ENCODE assay signal across 8 mouse cellular contexts in genomic region chr2:169962231-169962600, GRCm38 (mm10).
DNase-seq lines count a peak whose midpoint lies in the region; ATAC-seq and TF ChIP-seq lines count a peak whose summit lies in the region.
"Had no signal": no experiment of that assay in that cellular context is flagged by ENCODE, and none has a peak within 500 bp of the region (broad histone marks: within the 10 kb centered on the region; RNA-seq: fewer than 3 reads in every experiment).

No protein-coding gene starts in this region.

- peak overlapping the region; percentile 57; the same call in 1 of the 2 replicates for H3K4me2 ChIP-seq in kidney, postnatal 0 days (ENCODE audit: low read length)
- peak overlapping the region; percentile 58 for H3K4me2 ChIP-seq in hindbrain, embryonic 12.5 days (replicated peaks)
- H3K4me2 ChIP-seq in midbrain, postnatal 0 days (ENCODE audit: low read depth, low read length, poor library complexity, severe bottlenecking), result peak overlapping the region; percentile 61
- H3K4me2 ChIP-seq in liver, embryonic 12.5 days, result no peak overlapping the region

- H3K27ac ChIP-seq in kidney, postnatal 0 days, result no peak overlapping the region
- H3K27ac ChIP-seq in embryonic facial prominence, embryonic 10.5 days (replicated peaks), result no peak overlapping the region
- H3K27ac ChIP-seq in hindbrain, embryonic 12.5 days, result peak overlapping the region; percentile 71; the same call in 1 of the 2 replicates
- H3K27ac ChIP-seq in midbrain, postnatal 0 days (ENCODE audit: low read depth, low read length), result no peak overlapping the region
- H3K27ac ChIP-seq in liver, embryonic 12.5 days, result no peak overlapping the region

- WGBS in kidney, postnatal 0 days, result 42% methylated on average over 8 of the region's 8 CpGs
- 49% methylated on average over 8 of the region's 8 CpGs for WGBS in embryonic facial prominence, embryonic 10.5 days
- WGBS in hindbrain, embryonic 12.5 days, result 33% methylated on average over 8 of the region's 8 CpGs
- WGBS in midbrain, postnatal 0 days, result 22% methylated on average over 8 of the region's 8 CpGs
- 37% methylated on average over 8 of the region's 8 CpGs for WGBS in liver, embryonic 12.5 days (ENCODE audit: insufficient replicate concordance)

- H3K4me3 ChIP-seq in kidney, postnatal 0 days (replicated peaks; ENCODE audit: low read depth, low read length), result no peak overlapping the region
- peak overlapping the region; percentile 53 for H3K4me3 ChIP-seq in embryonic facial prominence, embryonic 10.5 days
- H3K4me3 ChIP-seq in hindbrain, embryonic 12.5 days, result no peak overlapping the region
- no peak overlapping the region for H3K4me3 ChIP-seq in midbrain, postnatal 0 days (ENCODE audit: low read depth, low read length)
- H3K4me3 ChIP-seq in liver, embryonic 12.5 days, result no peak overlapping the region

- DNase-seq in kidney, postnatal 0 days (ENCODE audit: low spot score), result peak; percentile 44
- no peak for DNase-seq in kidney, adult 11 months
- no peak for DNase-seq in embryonic facial prominence, embryonic 10.5 days (ENCODE audit: low spot score)
- no peak for DNase-seq in midbrain, postnatal 0 days (ENCODE audit: low spot score)
- no peak for DNase-seq in yolk sac, embryonic 10.5 days (ENCODE audit: low spot score)
- DNase-seq: liver, postnatal 0 days had no signal

- ATAC-seq in kidney, postnatal 0 days (replicated peaks; ENCODE audit: low FRiP score, low read depth), result no peak
- ATAC-seq in hindbrain, embryonic 12.5 days (ENCODE audit: low FRiP score), result peak; percentile 38; the same call in 1 of the 2 replicates
- ATAC-seq in midbrain, postnatal 0 days (ENCODE audit: low FRiP score), result no peak
- no peak for ATAC-seq in liver, embryonic 12.5 days
- ATAC-seq: liver, postnatal 0 days had no signal

- peaks cover 6% of the 10 kb centered on the region for H3K4me1 ChIP-seq in kidney, postnatal 0 days (replicated peaks; ENCODE audit: insufficient read depth, low read length)
- peaks cover 20% of the 10 kb centered on the region for H3K4me1 ChIP-seq in embryonic facial prominence, embryonic 10.5 days
- peaks cover 24% of the 10 kb centered on the region for H3K4me1 ChIP-seq in hindbrain, embryonic 12.5 days
- 0 out of 2 replicates have a peak, but pooled peaks cover 7% of the 10 kb centered on the region for H3K4me1 ChIP-seq in midbrain, postnatal 0 days (ENCODE audit: insufficient read depth, low read length)
- 0 out of 2 replicates have a peak, but pooled peaks cover 3% of the 10 kb centered on the region for H3K4me1 ChIP-seq in liver, embryonic 12.5 days

- no peaks in the 10 kb centered on the region for H3K36me3 ChIP-seq in kidney, postnatal 0 days (ENCODE audit: insufficient read depth, low read length)
- no peaks in the 10 kb centered on the region for H3K36me3 ChIP-seq in embryonic facial prominence, embryonic 10.5 days (replicated peaks)
- no peaks in the 10 kb centered on the region for H3K36me3 ChIP-seq in hindbrain, embryonic 12.5 days
- no peaks in the 10 kb centered on the region for H3K36me3 ChIP-seq in midbrain, postnatal 0 days (ENCODE audit: insufficient read depth, low read length)
- no peaks in the 10 kb centered on the region for H3K36me3 ChIP-seq in liver, embryonic 12.5 days

- no peaks in the 10 kb centered on the region for H3K9me3 ChIP-seq in kidney, postnatal 0 days (replicated peaks; ENCODE audit: low read length)
- H3K9me3 ChIP-seq in embryonic facial prominence, embryonic 10.5 days, result no peaks in the 10 kb centered on the region
- H3K9me3 ChIP-seq in hindbrain, embryonic 12.5 days (replicated peaks), result no peaks in the 10 kb centered on the region
- H3K9me3 ChIP-seq in midbrain, postnatal 0 days (ENCODE audit: low read length), result no peaks in the 10 kb centered on the region
- H3K9me3 ChIP-seq in liver, embryonic 12.5 days (replicated peaks), result no peaks in the 10 kb centered on the region

- TF ChIP-seq CTCF in kidney, postnatal 0 days (IDR thresholded peaks at IDR 0.05; ENCODE audit: low read depth), result no peak
- TF ChIP-seq CTCF in midbrain, postnatal 0 days (IDR thresholded peaks at IDR 0.05), result no peak

- H3K27me3 ChIP-seq in kidney, postnatal 0 days (ENCODE audit: insufficient read depth, low read length), result no peaks in the 10 kb centered on the region
- H3K27me3 ChIP-seq in embryonic facial prominence, embryonic 10.5 days (replicated peaks; ENCODE audit: low read depth, poor library complexity, severe bottlenecking), result peaks cover 14% of the 10 kb centered on the region; the same call in 1 of the 2 replicates
- peaks cover 3% of the 10 kb centered on the region; the same call in 1 of the 2 replicates for H3K27me3 ChIP-seq in hindbrain, embryonic 12.5 days
- no peaks in the 10 kb centered on the region for H3K27me3 ChIP-seq in midbrain, postnatal 0 days (ENCODE audit: insufficient read depth, low read length)
- H3K27me3 ChIP-seq in liver, embryonic 12.5 days (replicated peaks), result peaks cover 14% of the 10 kb centered on the region

- no peak overlapping the region for H3K9ac ChIP-seq in kidney, postnatal 0 days (ENCODE audit: low read depth, low read length)
- no peak overlapping the region for H3K9ac ChIP-seq in hindbrain, embryonic 12.5 days
- no peak overlapping the region for H3K9ac ChIP-seq in midbrain, postnatal 0 days (replicated peaks; ENCODE audit: low read length, poor library complexity, severe bottlenecking)
- no peak overlapping the region for H3K9ac ChIP-seq in liver, embryonic 12.5 days
- H3K9ac ChIP-seq: liver, postnatal 0 days had no signal
